8 mouse cellular contexts compared by ENCODE assay signal in genomic region chr2:84679016-84679415, GRCm38 (mm10). TPM values are rescaled to one million over a fixed set of nuclear protein-coding genes. Genes with fewer than 3 reads are reported as not detected.
DNase-seq lines count a peak whose midpoint lies in the region; ATAC-seq and TF ChIP-seq lines count a peak whose summit lies in the region.

Tmx2 (minus strand) TSS chr2:84679140.

- no peak for TF ChIP-seq POLR2A in cerebellum, adult 2 months (IDR thresholded peaks at IDR 0.05; ENCODE audit: borderline replicate concordance, insufficient read depth, low read length)
- no peak for TF ChIP-seq POLR2A in embryonic fibroblast, embryonic 13.5 days (IDR thresholded peaks at IDR 0.05; ENCODE audit: low read depth, low read length)
- TF ChIP-seq POLR2A in myocyte (IDR thresholded peaks at IDR 0.05; ENCODE audit: insufficient read length, low read depth), result no peak

- no peak for DNase-seq in cerebellum, adult 2 months
- DNase-seq in cerebellum, adult 18-20 months, result no peak
- no peak for DNase-seq in left cerebral cortex, postnatal 36 days (ENCODE audit: low spot score in 2 of 2)
- DNase-seq in spleen, adult 12 weeks (ENCODE audit: low spot score), result no peak

- intact Hi-C loops in left cerebral cortex, postnatal 36 days (cut with DNase I), result loop anchor here (5.0 kb wide), 1 partner anchor 33 kb away; no protein-coding TSS in a partner anchor

- no peaks in the 10 kb centered on the region for H3K9me3 ChIP-seq in heart, embryonic 16.5 days (replicated peaks; ENCODE audit: control insufficient read depth, low read length)

- no peak for ATAC-seq in CD4-positive, CD25-positive, alpha-beta regulatory T cell, adult 4 months
- ATAC-seq in heart, embryonic 16.5 days (replicated peaks; ENCODE audit: extremely low read depth, insufficient read depth, low FRiP score), result no peak

- peak within 1 kb of the TSS; percentile 98 for H3K4me3 ChIP-seq in cerebellum, adult 2 months (replicated peaks; ENCODE audit: insufficient read depth, low read depth, low read length)
- peak within 1 kb of the TSS; percentile 100 for H3K4me3 ChIP-seq in embryonic fibroblast, embryonic 13.5 days (ENCODE audit: insufficient read depth, low read length)
- H3K4me3 ChIP-seq in heart, embryonic 16.5 days (ENCODE audit: low read length), result peak within 1 kb of the TSS; percentile 84
- peak within 1 kb of the TSS; percentile 61 for H3K4me3 ChIP-seq in myocyte

- H3K4me1 ChIP-seq in cerebellum, adult 2 months (ENCODE audit: control insufficient read depth, insufficient read depth, low read length), result peaks cover 12% of the 10 kb centered on the region; the same call in 1 of the 2 replicates
- peaks cover 5% of the 10 kb centered on the region; the same call in 1 of the 2 replicates for H3K4me1 ChIP-seq in embryonic fibroblast, embryonic 13.5 days (ENCODE audit: control insufficient read depth, insufficient read depth, low read length)
- H3K4me1 ChIP-seq in heart, embryonic 16.5 days (ENCODE audit: control insufficient read depth, insufficient read depth, low read length), result peaks cover 20% of the 10 kb centered on the region

- TF ChIP-seq CTCF in cerebellum, adult 2 months (IDR thresholded peaks at IDR 0.05; ENCODE audit: borderline replicate concordance, insufficient read depth, low read depth, low read length), result no peak
- TF ChIP-seq CTCF in embryonic fibroblast, embryonic 13.5 days (IDR thresholded peaks at IDR 0.05; ENCODE audit: borderline replicate concordance, insufficient read depth, low read length), result no peak

- H3ac ChIP-seq in myocyte (ENCODE audit: control insufficient read depth, insufficient read length), result peak within 1 kb of the TSS; percentile 26

- H3K9ac ChIP-seq in heart, embryonic 16.5 days (ENCODE audit: low read length), result peak within 1 kb of the TSS; percentile 80

- peak within 1 kb of the TSS; percentile 77 for H3K4me2 ChIP-seq in heart, embryonic 16.5 days (ENCODE audit: low read depth, low read length)
- peak within 1 kb of the TSS; percentile 87 for H3K4me2 ChIP-seq in myocyte (ENCODE audit: low read depth)

- no peak within 1 kb of the TSS for H3K27ac ChIP-seq in cerebellum, adult 2 months (ENCODE audit: insufficient read depth, low read length)
- H3K27ac ChIP-seq in embryonic fibroblast, embryonic 13.5 days (ENCODE audit: insufficient read depth, low read length), result no peak within 1 kb of the TSS
- 0 out of 2 replicates have a peak within 1 kb of the TSS, but pooled peaks have one; percentile 47 for H3K27ac ChIP-seq in heart, embryonic 16.5 days (ENCODE audit: low read length)

- no peaks in the 10 kb centered on the region for H3K27me3 ChIP-seq in cerebellum, adult 2 months (ENCODE audit: control insufficient read depth, insufficient read depth, low read length)
- no peaks in the 10 kb centered on the region for H3K27me3 ChIP-seq in heart, embryonic 16.5 days (ENCODE audit: control insufficient read depth, insufficient read depth, low read length)
- no peaks in the 10 kb centered on the region for H3K27me3 ChIP-seq in myocyte (ENCODE audit: control insufficient read depth, insufficient read depth, insufficient read length)

- peaks cover 15% of the 10 kb centered on the region for H3K36me3 ChIP-seq in heart, embryonic 16.5 days (ENCODE audit: control insufficient read depth, insufficient read depth)
- no peaks in the 10 kb centered on the region for H3K36me3 ChIP-seq in myocyte (ENCODE audit: control insufficient read depth, insufficient read depth)

- peaks cover 31% of the 10 kb centered on the region for H3K79me2 ChIP-seq in myocyte (ENCODE audit: control insufficient read depth, insufficient read depth)

- WGBS in cerebellum, adult 2 months, result 13% methylated on average over 8 of the region's 8 CpGs
- 14% methylated on average over 8 of the region's 8 CpGs for WGBS in heart, embryonic 16.5 days

TF ChIP-seq in myocyte, 11 proteins besides CTCF, POLR2A, EP300 and RAD21:
- TF ChIP-seq USF1 (IDR thresholded peaks at IDR 0.05; ENCODE audit: low read depth), result no peak
- TF ChIP-seq MAX (IDR thresholded peaks at IDR 0.05; ENCODE audit: low read depth), result no peak
- TF ChIP-seq CEBPB (IDR thresholded peaks at IDR 0.05; ENCODE audit: insufficient read depth, poor library complexity, severe bottlenecking), result no peak
- no peak for TF ChIP-seq TCF12 (IDR thresholded peaks at IDR 0.05; ENCODE audit: insufficient read depth, poor library complexity, severe bottlenecking)
- TF ChIP-seq REST (IDR thresholded peaks at IDR 0.05; ENCODE audit: insufficient read depth, insufficient read length), result no peak
- no peak for TF ChIP-seq MYOG (IDR thresholded peaks at IDR 0.05; ENCODE audit: control insufficient read depth in 1 of 3, insufficient read depth in 1 of 3, insufficient read length in 2 of 3, low read depth in 2 of 3)

RNA-seq across cellular contexts. Expression of gene Tmx2, which starts in this region (rescaled TPM):
- 450 and 454 TPM in 2 replicates for polyA plus RNA-seq in cerebellum, adult 2 months (2012; rRNA removed)
- polyA plus RNA-seq in CD4-positive, CD25-positive, alpha-beta regulatory T cell, adult 4 months (2017; shearing (Covaris generic)), result 100 to 1,000 TPM; 115 to 140 TPM
- polyA plus RNA-seq in embryonic fibroblast, embryonic 13.5 days (2011; ENCODE audit: insufficient read length, low read depth, missing spikeins), result 53.3 and 71.2 TPM in 2 replicates
- 180 and 182 TPM in 2 replicates for polyA plus RNA-seq in heart, embryonic 16.5 days (2015; fragmentation: Nextera tagmentation; extraction: Ambion mirVana)
- total RNA-seq in left cerebral cortex, postnatal 36 days (2021), result 100 to 1,000 TPM; 223 to 252 TPM
- 113 TPM for polyA plus RNA-seq in myocyte (2012; fragmentation: generic; extraction: Trizol)
